Mouse (Mus musculus): Measurements from ENCODE around the gene Tcaf2. TPM values are rescaled to one million over a fixed set of nuclear protein-coding genes. Genes with fewer than 3 reads are reported as not detected.
A peak's percentile ranks its signal among the peaks of the same experiment; 100 is the strongest.

The Tcaf2 gene
- polyA plus RNA-seq, 1 experiment from 2014 or later: 2.7 TPM

GRCm38 (mm10) chr6:42612218-42612617, 32.8 kb downstream of the Tcaf2 start:
- no peaks in the 10 kb centered on the region for H3K27me3 ChIP-seq (replicated peaks; ENCODE audit: insufficient read depth, low read length)
- no peaks in the 10 kb centered on the region for H3K9me3 ChIP-seq (ENCODE audit: low read length)
- no peaks in the 10 kb centered on the region for H3K4me1 ChIP-seq (ENCODE audit: insufficient read depth, low read depth, low read length)
- ATAC-seq: no peak
- H3K4me2 ChIP-seq (replicated peaks; ENCODE audit: low read depth, low read length): no peak overlapping the region
- no peak overlapping the region for H3K27ac ChIP-seq (ENCODE audit: low read length)
- H3K4me3 ChIP-seq (ENCODE audit: low read depth, low read length): no peak overlapping the region
- no peaks in the 10 kb centered on the region for H3K36me3 ChIP-seq (ENCODE audit: insufficient read depth, low read length)
- DNase-seq (ENCODE audit: low spot score): peak; percentile 77
- H3K9ac ChIP-seq (replicated peaks; ENCODE audit: low read depth): no peak overlapping the region
- peak; percentile 71 for TF ChIP-seq CTCF (IDR thresholded peaks at IDR 0.05)
- TF ChIP-seq EP300 (IDR thresholded peaks at IDR 0.05): no peak

GRCm38 (mm10) chr6:42610954-42611522, 34.0 kb downstream of the Tcaf2 start:
- Histone ChIP-seq H3K4me3 (ENCODE audit: low read depth, low read length) (no peak overlapping the region), H3K4me1 (ENCODE audit: insufficient read depth, low read depth, low read length) (no peaks in the 10 kb centered on the region), H3K27me3 (replicated peaks; ENCODE audit: insufficient read depth, low read length) (no peaks in the 10 kb centered on the region), H3K9me3 (ENCODE audit: low read length) (no peaks in the 10 kb centered on the region), H3K36me3 (ENCODE audit: insufficient read depth, low read length) (no peaks in the 10 kb centered on the region), H3K9ac (replicated peaks; ENCODE audit: low read depth) (no peak overlapping the region), H3K27ac (ENCODE audit: low read length) (no peak overlapping the region), H3K4me2 (replicated peaks; ENCODE audit: low read depth, low read length) (no peak overlapping the region)
- 26% methylated on average over 4 of the region's 4 CpGs for WGBS
- DNase-seq (ENCODE audit: low spot score) (peak; percentile 13), ATAC-seq (no peak)
- no peak for TF ChIP-seq EP300 (IDR thresholded peaks at IDR 0.05)
- no peak for TF ChIP-seq CTCF (IDR thresholded peaks at IDR 0.05)

- ATAC-seq (no peak), DNase-seq (ENCODE audit: low spot score) (no peak)
- no peak for TF ChIP-seq CTCF (IDR thresholded peaks at IDR 0.05)
- no peak for TF ChIP-seq EP300 (IDR thresholded peaks at IDR 0.05)
- Histone ChIP-seq H3K4me1 (ENCODE audit: insufficient read depth, low read depth, low read length) (no peaks in the 10 kb centered on the region), H3K9ac (replicated peaks; ENCODE audit: low read depth) (no peak within 1 kb of the TSS), H3K36me3 (ENCODE audit: insufficient read depth, low read length) (no peaks in the 10 kb centered on the region), H3K4me2 (replicated peaks; ENCODE audit: low read depth, low read length) (no peak within 1 kb of the TSS), H3K4me3 (ENCODE audit: low read depth, low read length) (no peak within 1 kb of the TSS), H3K9me3 (ENCODE audit: low read length) (no peaks in the 10 kb centered on the region), H3K27me3 (replicated peaks; ENCODE audit: insufficient read depth, low read length) (no peaks in the 10 kb centered on the region), H3K27ac (ENCODE audit: low read length) (no peak within 1 kb of the TSS)
- 49% methylated on average over 4 of the region's 4 CpGs for WGBS
Observed at GRCm38 (mm10) chr6:42597592-42597991, 47.5 kb downstream of the Tcaf2 start, which contains the start of gene Tcaf3. TSS of gene Tcaf3 (minus strand) at chr6:42597692.

GRCm38 (mm10) chr6:42593138-42593882, 51.7 kb downstream of the Tcaf2 start:
- no peaks in the 10 kb centered on the region for H3K4me1 ChIP-seq (ENCODE audit: insufficient read depth, low read depth, low read length)
- H3K27me3 ChIP-seq (replicated peaks; ENCODE audit: insufficient read depth, low read length): no peaks in the 10 kb centered on the region
- no peaks in the 10 kb centered on the region for H3K36me3 ChIP-seq (ENCODE audit: insufficient read depth, low read length)
- no peak overlapping the region for H3K27ac ChIP-seq (ENCODE audit: low read length)
- no peak for DNase-seq (ENCODE audit: low spot score)
- no peak overlapping the region for H3K4me3 ChIP-seq (ENCODE audit: low read depth, low read length)
- ATAC-seq: no peak
- no peak overlapping the region for H3K9ac ChIP-seq (replicated peaks; ENCODE audit: low read depth)
- TF ChIP-seq EP300 (IDR thresholded peaks at IDR 0.05) (no peak), CTCF (IDR thresholded peaks at IDR 0.05) (no peak)
- no peak overlapping the region for H3K4me2 ChIP-seq (replicated peaks; ENCODE audit: low read depth, low read length)
- no peaks in the 10 kb centered on the region for H3K9me3 ChIP-seq (ENCODE audit: low read length)
- 80% methylated on average over 17 of the region's 17 CpGs for WGBS

GRCm38 (mm10) chr6:42586569-42586968, 58.5 kb downstream of the Tcaf2 start:
- DNase-seq (ENCODE audit: low spot score) (no peak), ATAC-seq (no peak)
- Histone ChIP-seq H3K36me3 (ENCODE audit: insufficient read depth, low read length) (no peaks in the 10 kb centered on the region), H3K9ac (replicated peaks; ENCODE audit: low read depth) (no peak overlapping the region), H3K9me3 (ENCODE audit: low read length) (no peaks in the 10 kb centered on the region), H3K27ac (ENCODE audit: low read length) (no peak overlapping the region), H3K4me1 (ENCODE audit: insufficient read depth, low read depth, low read length) (no peaks in the 10 kb centered on the region), H3K27me3 (replicated peaks; ENCODE audit: insufficient read depth, low read length) (no peaks in the 10 kb centered on the region), H3K4me3 (ENCODE audit: low read depth, low read length) (no peak overlapping the region), H3K4me2 (replicated peaks; ENCODE audit: low read depth, low read length) (no peak overlapping the region)
- TF ChIP-seq EP300 (IDR thresholded peaks at IDR 0.05): no peak
- no peak; the same call in 1 of the 2 replicates for TF ChIP-seq CTCF (IDR thresholded peaks at IDR 0.05)
- 77% methylated on average over 5 of the region's 5 CpGs for WGBS

- 2% methylated on average over 7 of the region's 7 CpGs for WGBS
- Histone ChIP-seq H3K4me2 (replicated peaks; ENCODE audit: low read depth, low read length) (no peak overlapping the region; the same call in 1 of the 2 replicates), H3K4me3 (ENCODE audit: low read depth, low read length) (no peak overlapping the region), H3K9ac (replicated peaks; ENCODE audit: low read depth) (no peak overlapping the region), H3K4me1 (ENCODE audit: insufficient read depth, low read depth, low read length) (no peaks in the 10 kb centered on the region), H3K36me3 (ENCODE audit: insufficient read depth, low read length) (no peaks in the 10 kb centered on the region), H3K27me3 (replicated peaks; ENCODE audit: insufficient read depth, low read length) (no peaks in the 10 kb centered on the region), H3K27ac (ENCODE audit: low read length) (peak overlapping the region; percentile 39; the same call in 1 of the 2 replicates), H3K9me3 (ENCODE audit: low read length) (no peaks in the 10 kb centered on the region)
- DNase-seq (ENCODE audit: low spot score) (peak; percentile 78), ATAC-seq (peak; percentile 53)
- TF ChIP-seq CTCF (IDR thresholded peaks at IDR 0.05) (peak; percentile 70), EP300 (IDR thresholded peaks at IDR 0.05) (no peak)
Observed at GRCm38 (mm10) chr6:42583488-42583872, 61.6 kb downstream of the Tcaf2 start.
